Mouse (Mus musculus) hindbrain, embryonic 16.5 days (tissue): ENCODE results near the gene Sash1. TPM values are rescaled to one million over a fixed set of nuclear protein-coding genes. Genes with fewer than 3 reads are reported as not detected.

Experiments used
- ATAC-seq: fragments of 200-750 bp; cut with Nextera tagmentation; 2 replicates; pipeline ENCODE4 v1.8.0; 2017; ENCODE audit warnings: moderate TSS enrichment, moderate library complexity
- H3K27ac ChIP-seq: fragments of 300-500 bp; sonication (generic); 2 replicates; pipeline ENCODE4 v1.5.1; 2014; ENCODE audit warnings: low read depth, mild to moderate bottlenecking, control low read depth, low read length, moderate library complexity
- H3K27me3 ChIP-seq: fragments of 300-500 bp; sonication (generic); replicated peaks from 2 replicates; pipeline ENCODE4 v1.6.1; 2014; ENCODE audit warnings: low read length; ENCODE audit not compliant: control insufficient read depth, insufficient read depth
- H3K36me3 ChIP-seq: fragments of 300-500 bp; sonication (generic); 2 replicates; pipeline ENCODE4 v1.6.1; 2014; ENCODE audit warnings: mild to moderate bottlenecking, low read length, moderate library complexity, mixed read lengths; ENCODE audit not compliant: control insufficient read depth, insufficient read depth
- H3K4me1 ChIP-seq: fragments of 300-500 bp; sonication (generic); 2 replicates; pipeline ENCODE4 v1.6.1; 2014; ENCODE audit warnings: low read depth, low read length; ENCODE audit not compliant: control insufficient read depth, insufficient read depth
- H3K4me2 ChIP-seq: fragments of 300-500 bp; sonication (generic); 2 replicates; pipeline ENCODE4 v1.6.1; 2014; ENCODE audit warnings: mild to moderate bottlenecking, low read length, control low read depth, moderate library complexity
- H3K4me3 ChIP-seq: fragments of 300-500 bp; sonication (generic); 2 replicates; pipeline ENCODE4 v1.5.1; 2014; ENCODE audit warnings: mild to moderate bottlenecking, low read length, control low read depth, moderate library complexity
- H3K9ac ChIP-seq: fragments of 300-500 bp; sonication (generic); 2 replicates; pipeline ENCODE4 v1.6.1; 2014; ENCODE audit warnings: low read depth, mild to moderate bottlenecking, control low read depth, low read length, moderate library complexity
- H3K9me3 ChIP-seq: fragments of 300-500 bp; sonication (generic); 2 replicates; pipeline ENCODE4 v1.6.1; 2014; ENCODE audit warnings: mild to moderate bottlenecking, low read length, moderate library complexity; ENCODE audit not compliant: control insufficient read depth
- WGBS: fragments of 180-500 bp; shearing (Covaris S2); extraction: QIAGEN DNeasy Blood & Tissue Kit; methylation state at CpG from one replicate; pipeline ENCODE4 v1.1.7; 2014; 5-methylcytosine and 5-hydroxymethylcytosine counted together
- polyA plus RNA-seq: library from polyadenylated mRNA; unstranded; fragments of >200 nt; fragmentation: Nextera tagmentation; extraction: Ambion mirVana; gene quantifications from 2 replicates; pipeline ENCODE4 v1.2.1, GENCODE M21; 2015

Gene Sash1
- polyA plus RNA-seq, 1 experiment from 2014 or later, result 4.2 TPM

GRCm38 (mm10) chr10:8777552-8778253 lies 108.2 kb downstream of the Sash1 start:
- WGBS, result 95% methylated on average over 12 of the region's 12 CpGs
- Histone ChIP-seq H3K9me3 (no peaks in the 10 kb centered on the region), H3K27me3 (no peaks in the 10 kb centered on the region), H3K36me3 (no peaks in the 10 kb centered on the region), H3K4me3 (no peak overlapping the region), H3K27ac (no peak overlapping the region), H3K9ac (no peak overlapping the region), H3K4me1 (no peaks in the 10 kb centered on the region), H3K4me2 (no peak overlapping the region)
- no peak for ATAC-seq

GRCm38 (mm10) chr10:8776791-8777190 lies 109.1 kb downstream of the Sash1 start:
- no peak overlapping the region for H3K27ac ChIP-seq
- no peaks in the 10 kb centered on the region for H3K36me3 ChIP-seq
- H3K9ac ChIP-seq, result no peak overlapping the region
- ATAC-seq, result no peak
- WGBS, result 96% methylated on average over 2 of the region's 2 CpGs
- H3K4me1 ChIP-seq, result no peaks in the 10 kb centered on the region
- no peaks in the 10 kb centered on the region for H3K9me3 ChIP-seq
- H3K4me2 ChIP-seq, result no peak overlapping the region
- no peaks in the 10 kb centered on the region for H3K27me3 ChIP-seq
- H3K4me3 ChIP-seq, result no peak overlapping the region

GRCm38 (mm10) chr10:8775794-8776193 lies 110.1 kb downstream of the Sash1 start:
- Histone ChIP-seq H3K9me3 (no peaks in the 10 kb centered on the region), H3K4me2 (no peak overlapping the region), H3K4me3 (no peak overlapping the region), H3K4me1 (no peaks in the 10 kb centered on the region), H3K36me3 (no peaks in the 10 kb centered on the region), H3K27ac (no peak overlapping the region), H3K9ac (no peak overlapping the region), H3K27me3 (no peaks in the 10 kb centered on the region)
- no peak for ATAC-seq
- WGBS, result 88% methylated on average over 2 of the region's 2 CpGs

- Histone ChIP-seq H3K9me3 (no peaks in the 10 kb centered on the region), H3K4me1 (no peaks in the 10 kb centered on the region), H3K27me3 (no peaks in the 10 kb centered on the region), H3K9ac (no peak overlapping the region), H3K27ac (no peak overlapping the region), H3K4me2 (no peak overlapping the region), H3K36me3 (no peaks in the 10 kb centered on the region), H3K4me3 (no peak overlapping the region)
- ATAC-seq, result no peak
- 79% methylated on average over 4 of the region's 4 CpGs for WGBS
These were observed 113.2 kb downstream of the Sash1 start for GRCm38 (mm10) chr10:8772464-8773209.

- WGBS, result 89% methylated on average over 12 of the region's 12 CpGs
- H3K27me3 ChIP-seq, result no peaks in the 10 kb centered on the region
- H3K4me3 ChIP-seq, result no peak overlapping the region
- H3K4me1 ChIP-seq, result no peaks in the 10 kb centered on the region
- ATAC-seq, result no peak
- H3K27ac ChIP-seq, result no peak overlapping the region
- H3K4me2 ChIP-seq, result no peak overlapping the region
- no peaks in the 10 kb centered on the region for H3K9me3 ChIP-seq
- H3K9ac ChIP-seq, result no peak overlapping the region
- no peaks in the 10 kb centered on the region for H3K36me3 ChIP-seq
These were observed 114.8 kb downstream of the Sash1 start for GRCm38 (mm10) chr10:8770931-8771653.

- no peak overlapping the region for H3K9ac ChIP-seq
- ATAC-seq, result no peak
- 88% methylated on average over 8 of the region's 8 CpGs for WGBS
These were observed 117.2 kb downstream of the Sash1 start for GRCm38 (mm10) chr10:8768654-8769053.

GRCm38 (mm10) chr10:8767381-8767780 lies 118.5 kb downstream of the Sash1 start:
- Histone ChIP-seq H3K27ac (no peak overlapping the region), H3K4me2 (no peak overlapping the region), H3K27me3 (no peaks in the 10 kb centered on the region), H3K36me3 (no peaks in the 10 kb centered on the region), H3K9ac (no peak overlapping the region), H3K4me3 (no peak overlapping the region), H3K9me3 (no peaks in the 10 kb centered on the region), H3K4me1 (peaks cover 7% of the 10 kb centered on the region)
- no peak for ATAC-seq
- WGBS, result 91% methylated on average over 5 of the region's 5 CpGs

More at GRCm38 (mm10) chr10:8768654-8769053, 117.2 kb downstream of the Sash1 start:
- Histone ChIP-seq H3K9me3 (no peaks in the 10 kb centered on the region), H3K36me3 (no peaks in the 10 kb centered on the region), H3K4me2 (no peak overlapping the region), H3K4me1 (no peaks in the 10 kb centered on the region), H3K27ac (no peak overlapping the region), H3K27me3 (no peaks in the 10 kb centered on the region), H3K4me3 (no peak overlapping the region)

- Histone ChIP-seq H3K27me3 (no peaks in the 10 kb centered on the region), H3K4me1 (peaks cover 12% of the 10 kb centered on the region), H3K9ac (no peak overlapping the region), H3K36me3 (no peaks in the 10 kb centered on the region), H3K4me3 (no peak overlapping the region), H3K4me2 (no peak overlapping the region), H3K27ac (no peak overlapping the region), H3K9me3 (no peaks in the 10 kb centered on the region)
- WGBS, result 81% methylated on average over 10 of the region's 10 CpGs
- no peak for ATAC-seq
These were observed 119.8 kb downstream of the Sash1 start for GRCm38 (mm10) chr10:8765922-8766522.

GRCm38 (mm10) chr10:8762771-8763170 lies 123.1 kb downstream of the Sash1 start:
- no peak overlapping the region for H3K9ac ChIP-seq
- WGBS, result 19% methylated on average over 12 of the region's 12 CpGs

More at GRCm38 (mm10) chr10:8762771-8763170, 123.1 kb downstream of the Sash1 start:
- Histone ChIP-seq H3K27ac (no peak overlapping the region), H3K9me3 (no peaks in the 10 kb centered on the region), H3K4me3 (peak overlapping the region; percentile 36), H3K4me2 (peak overlapping the region; percentile 45), H3K36me3 (no peaks in the 10 kb centered on the region), H3K4me1 (peaks cover 24% of the 10 kb centered on the region), H3K27me3 (no peaks in the 10 kb centered on the region)
- no peak for ATAC-seq
